Mouse (Mus musculus): ENCODE measurements around the gene Bcl9l.

Bcl9l gene

GRCm38 (mm10) chr9:44484311-44485104, 1.9 kb downstream of the Bcl9l start:
- no peak for DNase-seq

- no peak for DNase-seq
Measured at GRCm38 (mm10) chr9:44485105-44485515, 2.5 kb downstream of the Bcl9l start.

GRCm38 (mm10) chr9:44485516-44486161, 3.0 kb downstream of the Bcl9l start:
- DNase-seq, result no peak

- no peak for DNase-seq
Measured at GRCm38 (mm10) chr9:44486335-44486734, 3.7 kb downstream of the Bcl9l start.

GRCm38 (mm10) chr9:44486741-44487421, 4.3 kb downstream of the Bcl9l start:
- no peak for DNase-seq

- DNase-seq, result no peak
Measured at GRCm38 (mm10) chr9:44487441-44487840, 4.8 kb downstream of the Bcl9l start.

- DNase-seq, result no peak
Measured at GRCm38 (mm10) chr9:44488416-44488815, 5.8 kb downstream of the Bcl9l start.

- peak; percentile 69 for DNase-seq
Measured at GRCm38 (mm10) chr9:44488855-44489381, 6.3 kb downstream of the Bcl9l start.

GRCm38 (mm10) chr9:44489651-44490085, 7.0 kb downstream of the Bcl9l start:
- no peak for DNase-seq

- no peak for DNase-seq
Measured at GRCm38 (mm10) chr9:44490086-44490967, 7.7 kb downstream of the Bcl9l start.

- DNase-seq, result no peak
Measured at GRCm38 (mm10) chr9:44491351-44491750, 8.7 kb downstream of the Bcl9l start.

GRCm38 (mm10) chr9:44492631-44493461, 10.2 kb downstream of the Bcl9l start:
- DNase-seq, result no peak

GRCm38 (mm10) chr9:44494261-44494862, 11.7 kb downstream of the Bcl9l start:
- no peak for DNase-seq

GRCm38 (mm10) chr9:44494863-44495809, 12.5 kb downstream of the Bcl9l start:
- DNase-seq, result peak; percentile 74

- no peak for DNase-seq
Measured at GRCm38 (mm10) chr9:44495810-44496344, 13.3 kb downstream of the Bcl9l start.

GRCm38 (mm10) chr9:44496803-44497461, 14.3 kb downstream of the Bcl9l start:
- DNase-seq, result no peak

GRCm38 (mm10) chr9:44497624-44498377, 15.2 kb downstream of the Bcl9l start:
- no peak for DNase-seq
